31 mouse cellular contexts compared by ENCODE assay signal in genomic region chr2:173155907-173156306, GRCm38 (mm10). TPM values are rescaled to one million over a fixed set of nuclear protein-coding genes. Genes with fewer than 3 reads are reported as not detected.
DNase-seq lines count a peak whose midpoint lies in the region; ATAC-seq and TF ChIP-seq lines count a peak whose summit lies in the region.
"Had no signal": no experiment of that assay in that cellular context is flagged by ENCODE, and none has a peak within 500 bp of the region (broad histone marks: within the 10 kb centered on the region; RNA-seq: fewer than 3 reads in every experiment).

No protein-coding gene starts in this region.

- no peak for ATAC-seq in kidney, embryonic 14.5 days (ENCODE audit: low FRiP score, low TSS enrichment)
- ATAC-seq in midbrain, embryonic 11.5 days (ENCODE audit: low FRiP score): no peak
- no peak for ATAC-seq in midbrain, postnatal 0 days (ENCODE audit: low FRiP score)
- ATAC-seq: CD4-positive, CD25-positive, alpha-beta regulatory T cell, adult 4 months; forebrain, embryonic 15.5 days; hindbrain, embryonic 16.5 days had no signal

- peaks cover 24% of the 10 kb centered on the region for H3K4me1 ChIP-seq in kidney, embryonic 14.5 days (ENCODE audit: control insufficient read depth, insufficient read depth, low read length)
- no peaks in the 10 kb centered on the region for H3K4me1 ChIP-seq in midbrain, embryonic 11.5 days (ENCODE audit: control insufficient read depth, insufficient read depth, low read length)
- H3K4me1 ChIP-seq in midbrain, postnatal 0 days (ENCODE audit: insufficient read depth, low read length): no peaks in the 10 kb centered on the region
- peaks cover 6% of the 10 kb centered on the region for H3K4me1 ChIP-seq in hindbrain, embryonic 10.5 days (replicated peaks)
- H3K4me1 ChIP-seq: embryonic facial prominence, embryonic 13.5 days; forebrain, embryonic 15.5 days had no signal

- H3K27me3 ChIP-seq in kidney, embryonic 14.5 days (ENCODE audit: control insufficient read depth, insufficient read depth, low read length): no peaks in the 10 kb centered on the region
- no peaks in the 10 kb centered on the region for H3K27me3 ChIP-seq in midbrain, embryonic 11.5 days (ENCODE audit: control insufficient read depth, insufficient read depth, low read length)
- H3K27me3 ChIP-seq in midbrain, postnatal 0 days (ENCODE audit: insufficient read depth, low read length): no peaks in the 10 kb centered on the region
- 0 out of 2 replicates have a peak, but pooled peaks cover 3% of the 10 kb centered on the region for H3K27me3 ChIP-seq in hindbrain, embryonic 10.5 days (ENCODE audit: insufficient read depth, poor library complexity, severe bottlenecking)
- H3K27me3 ChIP-seq: embryonic facial prominence, embryonic 13.5 days; forebrain, embryonic 12.5 days; forebrain, embryonic 15.5 days had no signal

- no peaks in the 10 kb centered on the region for H3K9me3 ChIP-seq in kidney, embryonic 14.5 days (ENCODE audit: control insufficient read depth, low read length)
- H3K9me3 ChIP-seq in midbrain, embryonic 11.5 days (ENCODE audit: control insufficient read depth, low read length): no peaks in the 10 kb centered on the region
- H3K9me3 ChIP-seq in midbrain, postnatal 0 days (ENCODE audit: low read length): no peaks in the 10 kb centered on the region
- H3K9me3 ChIP-seq in hindbrain, embryonic 10.5 days: no peaks in the 10 kb centered on the region
- H3K9me3 ChIP-seq: embryonic facial prominence, embryonic 10.5 days; embryonic facial prominence, embryonic 13.5 days; forebrain, embryonic 12.5 days; forebrain, embryonic 15.5 days; hindbrain, embryonic 13.5 days had no signal

- no peak overlapping the region for H3K4me2 ChIP-seq in kidney, embryonic 14.5 days (replicated peaks; ENCODE audit: low read depth, low read length)
- H3K4me2 ChIP-seq in midbrain, embryonic 11.5 days: no peak overlapping the region
- no peak overlapping the region for H3K4me2 ChIP-seq in midbrain, postnatal 0 days (ENCODE audit: low read depth, low read length, poor library complexity, severe bottlenecking)
- H3K4me2 ChIP-seq: embryonic facial prominence, embryonic 13.5 days; forebrain, embryonic 12.5 days; forebrain, embryonic 15.5 days; heart, embryonic 11.5 days; hindbrain, embryonic 13.5 days had no signal

- H3K36me3 ChIP-seq in kidney, embryonic 14.5 days (ENCODE audit: control insufficient read depth, insufficient read depth, low read length): no peaks in the 10 kb centered on the region
- no peaks in the 10 kb centered on the region for H3K36me3 ChIP-seq in midbrain, embryonic 11.5 days (ENCODE audit: control insufficient read depth, insufficient read depth, low read length)
- H3K36me3 ChIP-seq in midbrain, postnatal 0 days (ENCODE audit: insufficient read depth, low read length): no peaks in the 10 kb centered on the region
- no peaks in the 10 kb centered on the region for H3K36me3 ChIP-seq in hindbrain, embryonic 10.5 days
- H3K36me3 ChIP-seq: embryonic facial prominence, embryonic 10.5 days; embryonic facial prominence, embryonic 13.5 days; forebrain, embryonic 12.5 days; forebrain, embryonic 15.5 days; hindbrain, embryonic 13.5 days had no signal

- WGBS in kidney, embryonic 14.5 days: 95% methylated on average over 10 of the region's 10 CpGs
- WGBS in midbrain, embryonic 11.5 days: 93% methylated on average over 10 of the region's 10 CpGs
- 93% methylated on average over 10 of the region's 10 CpGs for WGBS in midbrain, postnatal 0 days
- 93% methylated on average over 10 of the region's 10 CpGs for WGBS in hindbrain, embryonic 10.5 days

- H3K4me3 ChIP-seq in kidney, embryonic 14.5 days (ENCODE audit: low read length): no peak overlapping the region
- no peak overlapping the region for H3K4me3 ChIP-seq in midbrain, embryonic 11.5 days (ENCODE audit: low read depth, low read length)
- H3K4me3 ChIP-seq in midbrain, postnatal 0 days (ENCODE audit: low read depth, low read length): no peak overlapping the region
- no peak overlapping the region for H3K4me3 ChIP-seq in hindbrain, embryonic 10.5 days
- H3K4me3 ChIP-seq: embryonic facial prominence, embryonic 10.5 days; embryonic facial prominence, embryonic 13.5 days; erythroblast, embryonic 14.5 days; forebrain, embryonic 12.5 days; forebrain, embryonic 15.5 days; hindbrain, embryonic 13.5 days had no signal

- no peak overlapping the region for H3K27ac ChIP-seq in kidney, embryonic 14.5 days (ENCODE audit: low read depth, low read length)
- no peak overlapping the region for H3K27ac ChIP-seq in midbrain, embryonic 11.5 days (ENCODE audit: low read depth, low read length)
- no peak overlapping the region for H3K27ac ChIP-seq in midbrain, postnatal 0 days (ENCODE audit: low read depth, low read length)
- no peak overlapping the region for H3K27ac ChIP-seq in hindbrain, embryonic 10.5 days
- H3K27ac ChIP-seq: embryonic facial prominence, embryonic 10.5 days; embryonic facial prominence, embryonic 13.5 days; forebrain, embryonic 12.5 days; forebrain, embryonic 15.5 days; hindbrain, embryonic 13.5 days had no signal

- no peak for TF ChIP-seq CTCF in midbrain, postnatal 0 days (IDR thresholded peaks at IDR 0.05)

- peak; percentile 46 for DNase-seq in kidney, adult 18-20 months
- peak; percentile 21 for DNase-seq in kidney, postnatal 14 days
- DNase-seq in kidney, postnatal 10 days: no peak
- DNase-seq in midbrain, embryonic 11.5 days (ENCODE audit: low spot score, missing footprints): peak; percentile 8
- DNase-seq in midbrain, postnatal 0 days (ENCODE audit: low spot score): no peak
- no peak for DNase-seq in hindbrain, embryonic 10.5 days (ENCODE audit: low spot score)
- DNase-seq: adrenal gland, adult 2 months; adrenal gland, postnatal 14 days; cerebellum, adult 11-12 months; cerebellum, adult 8-10 months; cerebellum, postnatal 10 days; cerebellum, postnatal 36 days; embryo, embryonic 11 days; gastrocnemius, postnatal 10 days; heart, adult 11 months had no signal

- no peak overlapping the region for H3K9ac ChIP-seq in kidney, embryonic 14.5 days (ENCODE audit: low read depth, low read length)
- no peak overlapping the region for H3K9ac ChIP-seq in midbrain, embryonic 11.5 days (ENCODE audit: low read length)
- no peak overlapping the region for H3K9ac ChIP-seq in midbrain, postnatal 0 days (replicated peaks; ENCODE audit: low read length, poor library complexity, severe bottlenecking)
- H3K9ac ChIP-seq: embryonic facial prominence, embryonic 13.5 days; forebrain, embryonic 12.5 days; forebrain, embryonic 15.5 days; hindbrain, embryonic 13.5 days had no signal

RNA-seq across cellular contexts. Expression of gene Pck1, which starts 3.1 kb away (rescaled TPM):
- polyA plus RNA-seq in kidney, embryonic 14.5 days (2014; fragmentation: Nextera tagmentation; extraction: Ambion mirVana): 0.60 and 3.0 TPM in 2 replicates
- not detected in 2 replicates for polyA plus RNA-seq in midbrain, embryonic 11.5 days (2014; fragmentation: Nextera tagmentation; extraction: Ambion mirVana)
- total RNA-seq in midbrain, postnatal 0 days (2014; rRNA removed): not detected in 2 replicates
- polyA plus RNA-seq in midbrain, postnatal 0 days (2015; fragmentation: Nextera tagmentation; extraction: Ambion mirVana): 0.07 TPM in 1 of 2 replicates, not detected in the other
- polyA plus RNA-seq in hindbrain, embryonic 10.5 days (2016; fragmentation: Nextera tagmentation; extraction: Ambion mirVana): not detected in 2 replicates
- total RNA-seq: hematopoietic stem cell, adult 5-6 weeks; MEL had no signal
- polyA plus RNA-seq: C2C12; CD4-positive, CD25-positive, alpha-beta regulatory T cell, adult 4 months; embryonic facial prominence, embryonic 10.5 days; embryonic facial prominence, embryonic 13.5 days; forebrain, embryonic 12.5 days; forebrain, embryonic 15.5 days; heart, embryonic 11.5 days; heart, embryonic 14.5 days; hindbrain, embryonic 13.5 days; hindbrain, embryonic 16.5 days had no signal

RNA-seq across cellular contexts. Expression of gene Ctcfl, which starts 36.6 kb away (rescaled TPM):
- polyA plus RNA-seq in kidney, embryonic 14.5 days (2014; fragmentation: Nextera tagmentation; extraction: Ambion mirVana): 0.07 and 0.08 TPM in 2 replicates
- 0.08 TPM in 1 of 2 replicates, not detected in the other for polyA plus RNA-seq in midbrain, embryonic 11.5 days (2014; fragmentation: Nextera tagmentation; extraction: Ambion mirVana)
- total RNA-seq in midbrain, postnatal 0 days (2014; rRNA removed): not detected in 2 replicates
- not detected in 2 replicates for polyA plus RNA-seq in midbrain, postnatal 0 days (2015; fragmentation: Nextera tagmentation; extraction: Ambion mirVana)
- 0.04 and 0.10 TPM in 2 replicates for polyA plus RNA-seq in hindbrain, embryonic 10.5 days (2016; fragmentation: Nextera tagmentation; extraction: Ambion mirVana)
- total RNA-seq: adrenal gland, postnatal 4 days; gastrocnemius, postnatal 10 days; hematopoietic stem cell, adult 5-6 weeks; MEL had no signal
- polyA plus RNA-seq: adrenal gland, adult 2 months; C2C12; CD4-positive, CD25-positive, alpha-beta regulatory T cell, adult 4 months; cortical plate, adult 2 months; erythroblast, embryonic 14.5 days had no signal

Comparison
In these comparisons a context has a peak if more than half of its experiments do, and no peak if none do; other contexts are left out.
1. DNase-seq: peak in kidney, adult 18-20 months (single experiment), kidney, postnatal 14 days (single experiment) and midbrain, embryonic 11.5 days (single experiment); none in kidney, postnatal 10 days (single experiment), midbrain, postnatal 0 days (single experiment) and hindbrain, embryonic 10.5 days (single experiment).